Mouse (Mus musculus) thymus, postnatal 36 days (tissue): ENCODE measurements around the gene Tanc1.

ENCODE experiments used
- DNase-seq, 2 experiments: peaks; one replicate each; pipeline ENCODE4 v3.0.0; 2022; ENCODE audit warnings: mixed read lengths in 2 of 2

Gene Tanc1

GRCm38 (mm10) chr2:59767893-59768292, 156.1 kb downstream of the Tanc1 start:
- no peak for DNase-seq

GRCm38 (mm10) chr2:59768661-59769384, 157.0 kb downstream of the Tanc1 start:
- DNase-seq: no peak

DNA sequence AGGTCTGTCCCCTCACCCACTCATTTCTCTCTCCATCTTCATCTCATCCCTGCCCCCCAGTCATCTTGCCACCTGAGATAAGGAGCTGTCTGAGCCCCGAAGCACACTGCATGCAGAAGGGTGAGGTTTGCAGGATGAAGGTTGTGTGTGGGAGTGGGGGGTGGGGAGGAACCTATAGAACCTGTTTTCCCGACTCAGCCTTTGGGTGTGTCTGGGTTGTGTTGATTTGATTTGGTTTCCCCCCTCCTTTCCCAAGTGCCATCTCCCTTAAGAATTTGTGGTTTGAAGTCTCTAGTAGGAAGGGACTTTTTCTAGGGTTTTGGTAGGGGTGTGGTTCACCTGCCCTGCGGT, 157.5 kb downstream of the Tanc1 start:
- no peak for DNase-seq

- no peak for DNase-seq
Measured at GRCm38 (mm10) chr2:59771708-59772107, 159.9 kb downstream of the Tanc1 start.

- DNase-seq: no peak
Measured at GRCm38 (mm10) chr2:59772261-59772683, 160.4 kb downstream of the Tanc1 start.

DNA sequence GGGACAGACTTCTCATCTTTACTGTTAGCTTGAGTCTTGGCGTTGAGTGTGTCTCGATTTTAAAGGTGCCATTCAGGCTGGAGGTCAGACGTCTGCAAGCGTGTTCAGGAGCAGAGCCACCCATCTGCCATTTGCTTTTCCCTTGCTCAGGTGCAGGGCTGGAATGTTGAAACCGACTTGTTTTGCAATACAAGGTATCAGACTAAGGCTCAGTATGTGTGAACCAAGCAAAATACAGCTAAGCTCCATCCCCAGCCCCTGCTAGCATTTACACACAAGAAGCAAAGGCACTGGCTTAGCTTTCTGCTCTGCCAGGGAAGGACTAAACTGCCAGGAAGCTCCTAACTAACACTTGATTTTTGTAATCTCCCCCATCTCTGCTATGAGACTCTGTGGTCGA, 162.5 kb downstream of the Tanc1 start:
- DNase-seq: no peak

GRCm38 (mm10) chr2:59775148-59775547, 163.3 kb downstream of the Tanc1 start:
- DNase-seq: no peak

- no peak for DNase-seq
Measured at GRCm38 (mm10) chr2:59775820-59776219, 164.0 kb downstream of the Tanc1 start.

DNA sequence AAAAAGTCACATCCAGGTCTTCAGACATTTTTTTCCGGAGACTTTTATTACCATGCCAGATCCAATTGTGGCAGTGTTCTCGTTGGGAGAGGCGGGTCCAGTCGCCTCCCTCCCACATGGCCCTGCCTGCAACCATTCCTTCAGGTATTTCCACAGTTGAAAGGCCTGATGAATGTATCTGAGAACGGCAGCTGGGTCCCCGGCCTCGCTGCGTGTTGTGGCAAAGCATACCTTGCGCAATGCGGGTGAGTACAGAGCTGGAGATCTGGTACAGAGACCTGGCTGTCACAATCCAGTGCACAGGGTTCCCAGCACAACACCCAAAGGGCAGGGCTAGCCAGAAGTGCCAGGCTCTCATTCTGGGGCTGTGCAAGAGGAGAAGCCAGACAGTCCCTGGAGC, 167.5 kb downstream of the Tanc1 start:
- DNase-seq: no peak

DNA sequence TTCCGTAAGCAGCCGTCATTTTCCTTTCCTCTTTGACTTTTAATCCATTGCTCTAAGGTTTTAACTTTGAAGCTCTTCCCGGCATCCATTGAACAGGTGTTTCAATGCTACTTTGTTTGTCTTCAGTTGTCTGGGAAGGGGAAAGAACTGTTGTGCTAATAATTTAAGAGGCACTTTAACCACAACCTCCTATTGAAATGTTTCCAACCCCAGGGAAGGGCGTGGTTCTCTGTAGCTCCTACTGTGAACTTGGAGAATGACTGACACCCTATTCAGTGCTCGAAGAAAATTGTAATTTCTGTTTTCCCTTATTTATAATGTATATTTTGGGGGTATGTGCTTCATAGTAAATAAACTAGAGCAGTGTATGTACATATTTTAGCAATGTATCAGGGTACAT, 168.4 kb downstream of the Tanc1 start:
- no peak for DNase-seq

- no peak for DNase-seq
Measured at GRCm38 (mm10) chr2:59783055-59783831, 171.4 kb downstream of the Tanc1 start.

DNA sequence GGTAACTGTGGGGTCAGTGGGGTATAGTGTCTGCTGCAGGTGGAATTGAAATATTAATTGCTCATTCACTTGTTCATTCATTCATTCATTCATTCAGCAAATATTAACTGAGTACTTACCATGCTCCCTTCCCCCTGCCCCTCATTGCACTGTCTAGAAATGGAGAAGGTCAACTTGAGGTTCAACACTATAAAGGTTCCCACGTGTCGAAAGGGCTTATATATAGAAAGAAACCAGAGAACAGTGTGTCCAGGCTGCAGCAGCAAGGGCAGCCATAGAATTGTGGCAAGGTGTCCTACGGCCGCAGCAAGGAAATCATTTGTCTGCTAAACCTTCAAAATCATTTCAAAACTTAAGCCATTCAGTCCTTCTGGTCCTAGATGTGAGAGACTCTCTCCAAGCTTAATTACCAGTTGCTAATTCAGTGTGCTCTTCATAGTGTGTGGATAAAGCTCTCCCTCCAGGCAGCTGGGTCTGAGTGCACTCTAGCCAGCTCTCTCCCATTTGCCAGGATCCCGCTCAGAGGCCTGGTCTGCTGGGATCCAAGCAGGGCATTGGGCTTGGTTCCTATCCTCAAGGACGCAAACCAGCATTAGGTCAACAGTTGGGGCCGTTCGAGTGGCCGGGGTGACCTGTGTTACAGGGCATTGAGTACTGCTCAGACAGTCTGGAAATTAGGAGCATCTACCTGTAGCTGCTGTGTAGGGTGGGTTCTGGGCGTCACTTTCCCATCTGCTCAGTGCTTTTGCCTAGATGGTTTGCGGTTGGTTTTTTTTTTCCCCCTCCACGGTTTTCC, 172.2 kb downstream of the Tanc1 start:
- DNase-seq: no peak

DNA sequence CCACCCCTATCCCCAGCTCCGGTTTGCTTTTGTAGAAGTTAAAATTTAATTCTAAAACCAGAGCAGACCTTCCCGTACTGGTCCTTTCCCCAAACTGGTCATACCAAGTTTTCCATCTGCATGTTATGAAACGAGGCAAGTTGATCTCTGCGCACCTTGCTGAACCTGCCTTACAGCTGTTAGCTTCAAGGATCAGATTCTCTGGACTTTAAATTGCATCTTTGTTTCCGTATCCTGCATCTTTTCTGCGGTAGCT, 172.7 kb downstream of the Tanc1 start:
- no peak for DNase-seq

DNA sequence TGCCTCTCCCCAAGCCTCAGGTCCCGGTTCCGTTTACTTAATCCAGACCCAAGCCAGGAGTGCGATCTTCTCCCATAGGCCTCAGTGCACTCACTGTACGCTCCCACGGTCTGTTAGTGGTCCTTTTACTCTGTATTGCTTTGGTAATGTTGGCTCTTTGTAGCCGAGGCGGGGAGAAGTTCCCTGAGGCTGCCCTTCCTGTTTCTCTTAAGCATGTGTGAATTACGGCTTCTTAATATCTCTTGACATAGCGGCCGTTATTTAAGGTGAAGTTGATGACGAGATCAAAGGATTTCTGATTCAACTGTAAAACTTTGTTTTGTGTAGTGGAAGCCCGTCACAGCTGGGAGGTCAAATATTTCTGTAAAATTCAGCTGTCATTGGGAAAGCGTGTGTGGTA, 173.8 kb downstream of the Tanc1 start:
- DNase-seq: no peak

DNA sequence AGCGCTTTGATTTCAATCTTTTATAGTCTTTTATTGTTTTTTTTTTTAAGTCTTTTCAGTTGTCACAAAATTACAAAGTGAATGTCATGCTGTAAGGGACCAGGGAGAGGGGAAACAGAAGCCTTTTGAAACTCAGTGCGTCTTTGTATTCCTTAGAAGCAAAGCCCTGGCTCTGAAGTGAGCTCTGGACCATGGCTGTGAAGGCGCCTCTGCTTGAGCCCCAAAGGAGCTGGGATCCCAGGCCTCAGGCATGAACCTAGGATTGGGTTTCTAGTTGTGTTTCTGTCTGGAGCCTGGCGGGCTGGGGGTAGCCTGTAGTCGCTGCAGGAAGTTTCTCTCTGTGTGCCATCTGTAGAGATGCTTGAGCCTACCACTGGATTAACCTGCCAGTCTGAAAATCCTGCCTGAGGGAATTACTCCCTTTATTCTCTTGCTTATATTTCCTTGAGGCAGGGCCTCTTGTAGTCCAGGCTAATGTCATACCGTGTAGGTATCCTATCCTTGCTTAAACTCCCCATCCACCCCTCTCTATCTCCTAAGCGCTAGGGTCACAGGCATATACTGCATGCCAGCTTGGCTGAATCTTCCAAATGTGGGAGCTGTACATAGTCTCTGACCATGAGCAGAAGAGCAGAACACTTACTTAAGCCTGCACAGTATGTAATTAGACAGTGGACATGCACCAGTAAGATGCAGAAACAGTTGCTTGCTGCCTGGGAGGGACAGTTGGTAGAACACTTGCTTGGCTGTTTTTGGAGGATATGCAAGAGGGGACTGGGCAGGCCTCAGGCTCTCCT, 177.1 kb downstream of the Tanc1 start:
- no peak for DNase-seq

- DNase-seq: no peak
Measured at GRCm38 (mm10) chr2:59791596-59791995, 179.8 kb downstream of the Tanc1 start.

GRCm38 (mm10) chr2:59793337-59793736, 181.5 kb downstream of the Tanc1 start:
- DNase-seq: no peak

- no peak for DNase-seq
Measured at GRCm38 (mm10) chr2:59794838-59795237, 183.0 kb downstream of the Tanc1 start.

- no peak for DNase-seq
Measured at GRCm38 (mm10) chr2:59798934-59799532, 187.2 kb downstream of the Tanc1 start.

DNA sequence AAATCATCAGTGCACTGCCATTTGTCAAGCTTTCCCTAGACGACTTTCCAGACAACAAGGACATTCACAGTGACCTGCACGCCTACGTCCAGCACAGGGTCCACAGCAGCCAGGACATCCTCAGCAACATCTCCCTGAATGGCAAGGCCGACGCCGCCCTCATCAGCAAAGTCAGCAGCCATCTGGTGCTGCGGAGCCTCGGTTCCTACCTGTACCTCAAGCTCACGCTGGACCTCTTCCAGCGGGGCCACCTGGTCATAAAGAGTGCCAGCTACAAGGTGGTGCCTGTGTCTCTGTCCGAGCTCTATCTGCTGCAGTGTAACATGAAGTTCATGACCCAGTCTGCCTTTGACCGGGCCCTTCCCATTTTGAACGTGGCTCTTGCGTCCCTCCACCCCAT, 187.7 kb downstream of the Tanc1 start:
- no peak for DNase-seq

DNA sequence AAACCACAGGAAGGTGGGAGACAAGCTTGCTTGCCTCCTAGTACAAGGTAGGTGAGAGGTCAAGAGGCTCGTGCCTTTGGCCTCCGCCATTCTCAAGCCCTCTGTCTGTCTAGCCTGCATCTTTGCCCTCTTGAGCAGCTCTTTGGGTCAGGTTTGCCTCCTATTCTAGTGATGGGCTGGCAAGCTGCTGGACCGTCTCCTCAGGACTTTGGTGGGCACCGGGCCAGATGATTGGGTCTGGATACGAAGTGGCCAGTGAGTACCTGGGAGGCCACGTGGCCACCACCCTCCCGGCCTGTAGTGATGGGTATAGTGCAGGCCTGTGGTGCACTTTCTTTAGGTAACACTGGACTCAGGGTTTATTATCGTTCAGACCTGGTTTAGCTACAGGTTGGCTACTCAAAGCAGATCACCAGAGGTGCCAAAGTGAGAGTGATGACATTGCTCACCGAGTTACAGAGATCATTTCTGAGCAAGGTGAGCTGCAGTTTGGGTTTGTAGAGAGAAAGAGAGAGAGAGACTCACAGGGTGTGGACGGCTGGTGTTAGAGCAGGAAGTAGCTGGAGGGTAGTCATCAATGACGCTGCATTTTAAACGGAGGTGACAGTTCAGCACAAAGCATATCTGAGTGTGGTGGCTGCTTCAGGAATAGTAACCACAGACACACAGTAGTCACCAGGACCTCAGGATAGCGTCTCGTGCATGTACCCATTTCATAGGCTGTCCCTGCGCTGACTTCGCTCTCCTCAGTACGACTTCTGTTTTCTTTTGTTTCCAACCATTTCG, 188.8 kb downstream of the Tanc1 start:
- no peak for DNase-seq
